Mouse (Mus musculus) 416B (cell line): Measurements from ENCODE around the gene Tnfsf13b.

Experiments used
- DNase-seq: peaks from one replicate; pipeline ENCODE4 v3.0.0; 2011; ENCODE audit warnings: low read depth

Tnfsf13b gene

DNA sequence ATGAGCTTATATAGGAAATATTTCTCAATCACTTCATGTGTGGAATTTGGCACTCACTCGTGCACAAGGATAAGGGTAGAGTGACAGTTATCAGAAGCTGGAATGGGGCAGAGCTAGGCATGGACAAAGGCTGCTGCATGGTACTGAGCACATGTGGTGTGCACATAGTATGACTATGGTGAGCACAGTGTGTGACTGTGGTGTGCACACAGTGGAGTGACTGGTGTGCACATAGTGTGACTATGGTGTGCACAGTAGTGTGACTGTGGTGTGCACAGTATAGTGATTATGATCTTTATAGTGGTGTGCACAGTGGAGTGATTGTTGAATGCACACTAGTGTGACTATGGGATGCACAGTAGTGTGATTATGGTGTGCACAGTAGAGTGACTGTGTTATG, 39.5 kb downstream of the Tnfsf13b start:
- DNase-seq = no peak

DNA sequence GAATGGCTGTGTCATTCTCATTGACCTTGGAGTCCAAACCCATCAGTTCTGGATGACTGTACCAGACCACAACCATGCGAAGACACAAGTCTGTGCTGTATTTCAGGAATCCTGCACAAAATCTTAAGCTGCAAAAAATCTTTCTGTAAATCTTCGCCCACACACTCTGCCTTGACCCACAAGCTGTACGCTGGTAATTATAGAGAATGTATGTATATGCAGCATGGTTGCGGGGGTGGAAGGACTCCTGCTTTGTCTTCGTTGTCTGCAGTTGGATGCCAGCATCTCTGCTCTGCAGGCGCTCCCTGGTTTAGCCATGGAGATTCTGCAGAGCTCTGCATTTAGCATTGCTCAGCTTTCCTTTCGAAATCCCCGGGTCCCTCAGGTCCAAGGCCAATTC, 42.9 kb downstream of the Tnfsf13b start:
- no peak for DNase-seq

DNA sequence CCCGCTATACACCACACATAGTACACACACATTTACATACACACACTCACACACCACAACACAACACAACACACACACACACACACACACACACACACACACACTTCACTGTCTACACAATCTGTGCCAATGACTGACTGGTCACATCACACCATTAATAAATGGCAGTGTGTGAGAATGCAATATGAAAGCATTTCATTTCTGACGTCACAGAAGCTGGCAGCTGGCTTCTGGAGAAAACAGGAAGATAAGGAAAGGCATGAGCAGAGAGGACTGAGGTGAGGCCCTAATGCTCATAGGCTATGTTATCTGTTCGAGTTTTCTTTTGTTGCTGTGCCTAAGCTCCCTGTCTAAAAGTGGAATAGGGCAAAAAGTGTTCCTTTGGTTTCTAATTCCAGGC, 45.3 kb downstream of the Tnfsf13b start:
- no peak for DNase-seq

DNA sequence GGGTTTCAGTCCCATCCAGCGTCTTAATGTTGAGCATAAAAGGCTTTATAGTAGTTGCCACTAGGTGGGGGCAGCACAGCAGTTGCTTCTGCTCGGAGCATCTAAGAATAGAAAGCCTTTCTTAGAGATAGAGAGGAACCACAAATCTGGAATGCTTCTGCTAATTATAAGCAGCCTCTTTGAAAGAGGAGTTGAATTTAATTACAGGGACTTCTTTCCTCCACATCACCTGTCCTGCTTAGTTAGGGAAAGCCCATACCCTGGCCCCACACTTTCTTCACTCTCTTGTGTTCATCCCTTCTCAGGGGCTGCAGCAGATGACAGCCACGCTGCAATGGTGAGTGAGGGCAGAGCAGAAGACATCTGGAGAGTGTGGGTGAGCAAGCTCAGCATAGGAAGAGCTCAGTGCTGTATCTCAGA, 47.3 kb downstream of the Tnfsf13b start:
- DNase-seq = peak; percentile 11

DNA sequence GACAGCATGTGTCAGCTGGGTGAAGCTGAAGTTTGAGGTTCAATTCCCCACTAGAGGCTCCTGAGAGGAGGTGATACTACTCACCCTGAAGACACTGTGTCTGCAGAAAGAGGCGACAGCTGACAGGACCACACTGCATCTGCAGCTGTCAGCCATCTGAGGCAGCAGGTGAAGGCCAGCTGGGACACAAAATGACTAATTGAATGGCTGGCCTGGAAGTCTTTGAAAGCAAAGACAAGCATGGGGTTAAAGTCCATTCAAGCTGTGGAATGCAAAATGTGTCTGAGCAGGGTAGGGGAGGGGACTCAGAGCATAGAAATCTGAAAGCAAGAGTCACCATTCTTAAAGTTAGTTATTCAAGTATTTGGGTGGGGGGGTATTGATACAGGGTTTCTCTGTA, 54.7 kb downstream of the Tnfsf13b start:
- no peak for DNase-seq

DNA sequence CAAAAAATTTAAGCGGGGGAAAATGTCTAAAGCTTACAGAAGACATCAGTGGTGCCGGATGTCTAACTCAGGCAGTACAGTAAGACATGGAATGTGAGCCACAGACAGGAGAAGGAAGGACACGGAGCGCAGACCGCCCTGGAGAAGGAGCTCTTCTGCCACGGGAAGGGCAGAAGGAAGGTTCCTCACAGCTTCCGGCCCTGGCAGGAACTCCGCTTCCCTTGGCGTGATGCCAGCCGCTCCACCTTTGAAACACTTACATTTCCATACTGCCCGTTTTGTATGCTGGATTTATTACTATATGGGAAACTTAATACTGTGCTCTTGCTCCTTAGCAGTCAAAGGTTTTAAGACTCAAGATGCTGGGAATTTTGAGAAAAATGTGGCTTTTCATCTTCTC, 60.6 kb downstream of the Tnfsf13b start:
- DNase-seq = no peak

DNA sequence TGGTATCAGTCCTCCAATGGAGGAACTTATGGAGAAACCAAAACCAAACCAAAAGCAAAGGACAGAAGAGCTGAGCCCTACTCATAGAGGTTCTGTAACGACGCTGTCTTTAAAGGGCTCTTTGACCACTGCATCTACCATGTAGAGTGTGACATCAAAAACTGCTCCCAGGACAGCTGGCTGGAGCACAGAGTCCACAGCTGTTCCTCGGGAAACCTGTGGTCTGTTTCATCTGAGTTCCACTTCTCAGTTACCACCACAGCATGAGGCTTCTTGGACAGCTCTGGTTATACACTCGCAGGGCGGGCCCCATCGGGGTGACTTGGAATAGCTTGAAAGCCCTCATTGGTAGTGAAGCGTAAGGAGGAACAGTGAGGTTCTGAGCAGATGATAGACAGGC, 61.5 kb downstream of the Tnfsf13b start:
- no peak for DNase-seq

DNA sequence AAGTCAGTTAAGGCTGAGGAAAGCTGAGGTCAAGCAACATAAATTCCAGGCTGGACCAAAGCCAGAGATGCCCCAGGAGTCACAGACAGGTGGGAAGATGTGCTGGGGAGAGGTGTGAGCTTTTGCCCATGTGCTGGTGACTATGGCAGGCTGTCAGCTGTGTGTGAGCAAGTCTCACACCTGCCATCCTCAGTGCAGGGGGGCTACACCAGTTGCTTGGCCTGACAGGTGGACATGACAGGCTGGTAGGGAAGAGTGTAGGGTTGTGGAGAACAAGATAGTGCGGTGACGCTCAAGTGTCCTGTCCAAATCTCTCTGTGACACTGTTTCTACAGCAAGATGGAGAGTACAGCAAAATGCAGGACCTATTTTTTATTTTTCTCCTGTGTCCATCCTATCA, 66.1 kb downstream of the Tnfsf13b start:
- no peak for DNase-seq
